Mouse (Mus musculus) lung, postnatal 0 days (tissue): ENCODE measurements at regions not wholly inside any gene's neighbourhood (a gene's known extent, or its start where the extent isn't known, plus 50 kb on each side); places are given as distances from the start of the nearest gene placed in this dataset.

ENCODE experiments used
- CTCF ChIP-seq: IDR thresholded peaks from 2 replicates; pipeline ENCODE4 v1.5.1; 2016; ENCODE audit warnings: antibody characterized with exemption, mild to moderate bottlenecking
- EP300 ChIP-seq: IDR thresholded peaks from 2 replicates; pipeline ENCODE4 v1.6.1; 2016; ENCODE audit warnings: antibody characterized with exemption, mild to moderate bottlenecking, control low read depth

GRCm38 (mm10) chr13:5448601-5449000 is 412.7 kb upstream of the Klf6 start:
- no peak for TF ChIP-seq CTCF
- no peak for TF ChIP-seq EP300
